Mouse (Mus musculus) forebrain, embryonic 10.5 days (tissue): ENCODE measurements at regions not wholly inside any gene's neighbourhood (a gene's known extent, or its start where the extent isn't known, plus 50 kb on each side); places are given as distances from the start of the nearest gene placed in this dataset.

Experiments
- DNase-seq: peaks from one replicate; pipeline ENCODE4 v3.0.0-alpha.2; 2017; ENCODE audit warnings: low spot score; ENCODE audit errors: extremely low spot score
- H3K27ac ChIP-seq: fragments of 300-500 bp; sonication (generic); 2 replicates; pipeline ENCODE4 v1.5.1; 2016; ENCODE audit warnings: mild to moderate bottlenecking
- H3K27me3 ChIP-seq: fragments of 300-500 bp; sonication (generic); 2 replicates; pipeline ENCODE4 v1.6.1; 2016; ENCODE audit warnings: mild to moderate bottlenecking; ENCODE audit not compliant: poor library complexity, severe bottlenecking
- H3K36me3 ChIP-seq: fragments of 300-500 bp; sonication (generic); replicated peaks from 2 replicates; pipeline ENCODE4 v1.6.1; 2016; ENCODE audit warnings: mild to moderate bottlenecking, moderate library complexity
- H3K4me1 ChIP-seq: fragments of 300-500 bp; sonication (generic); 2 replicates; pipeline ENCODE4 v1.6.1; 2016
- H3K4me3 ChIP-seq: fragments of 300-500 bp; sonication (generic); 2 replicates; pipeline ENCODE4 v1.5.1; 2016; ENCODE audit warnings: mild to moderate bottlenecking, moderate library complexity
- H3K9me3 ChIP-seq: fragments of 300-500 bp; sonication (generic); 2 replicates; pipeline ENCODE4 v1.6.1; 2016; ENCODE audit warnings: mild to moderate bottlenecking, moderate library complexity
- WGBS: fragments of 180-500 bp; shearing (Covaris S2); methylation state at CpG from one replicate; pipeline ENCODE4 v1.1.7; 2016; 5-methylcytosine and 5-hydroxymethylcytosine counted together

DNA sequence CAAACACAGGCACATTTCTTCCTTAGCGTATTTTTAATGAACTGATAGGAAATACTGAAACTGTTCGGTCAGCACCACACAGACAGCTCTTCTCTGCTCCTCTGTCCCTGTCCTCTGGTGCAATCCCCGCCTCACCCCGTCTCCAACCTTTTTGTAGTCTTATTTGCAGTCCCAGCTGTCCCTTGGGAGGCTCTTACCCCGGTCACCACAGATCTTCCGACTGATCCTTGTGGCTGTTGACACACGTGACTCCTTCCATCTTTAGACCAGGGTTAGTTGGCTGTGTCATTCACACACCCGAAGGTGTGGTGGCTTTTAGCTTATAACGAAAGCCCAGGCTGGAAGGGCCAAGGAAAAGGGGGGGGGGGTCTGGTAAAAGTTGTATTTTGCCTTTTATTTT is 56.4 kb downstream of the Cyp26a1 start:
- 89% methylated on average over 9 of the region's 9 CpGs for WGBS
- Histone ChIP-seq H3K27ac (no peak overlapping the region), H3K4me1 (peaks cover 7% of the 10 kb centered on the region), H3K36me3 (no peaks in the 10 kb centered on the region), H3K9me3 (peaks cover 8% of the 10 kb centered on the region; the same call in 1 of the 2 replicates), H3K4me3 (no peak overlapping the region), H3K27me3 (no peaks in the 10 kb centered on the region)
- no peak for DNase-seq

DNA sequence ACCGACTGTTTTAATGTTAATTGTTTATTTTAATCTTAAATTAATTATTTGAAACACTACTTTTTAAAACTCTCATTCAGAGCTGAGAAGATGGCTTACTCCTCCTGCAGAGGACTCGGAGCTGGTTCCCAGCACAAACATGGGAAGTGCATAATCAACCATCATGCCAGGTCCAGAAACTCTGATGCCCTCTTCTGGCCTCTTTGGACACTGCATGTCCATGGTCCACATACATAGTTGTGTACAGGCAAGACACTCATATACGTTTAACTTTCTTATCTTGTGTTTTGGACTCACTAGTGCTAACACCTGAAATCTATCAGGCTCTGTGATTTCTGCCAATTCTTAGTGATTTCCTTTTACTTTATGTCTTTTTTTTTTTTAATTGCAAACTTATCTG is 57.8 kb downstream of the Cyp26a1 start:
- no peak for DNase-seq
- H3K4me1 ChIP-seq: peaks cover 7% of the 10 kb centered on the region
- H3K9me3 ChIP-seq: peaks cover 8% of the 10 kb centered on the region; the same call in 1 of the 2 replicates
- H3K27me3 ChIP-seq: no peaks in the 10 kb centered on the region
- H3K4me3 ChIP-seq: no peak overlapping the region
- H3K27ac ChIP-seq: no peak overlapping the region
- H3K36me3 ChIP-seq: no peaks in the 10 kb centered on the region
- WGBS: 87% methylated on average over 3 of the region's 3 CpGs

DNA sequence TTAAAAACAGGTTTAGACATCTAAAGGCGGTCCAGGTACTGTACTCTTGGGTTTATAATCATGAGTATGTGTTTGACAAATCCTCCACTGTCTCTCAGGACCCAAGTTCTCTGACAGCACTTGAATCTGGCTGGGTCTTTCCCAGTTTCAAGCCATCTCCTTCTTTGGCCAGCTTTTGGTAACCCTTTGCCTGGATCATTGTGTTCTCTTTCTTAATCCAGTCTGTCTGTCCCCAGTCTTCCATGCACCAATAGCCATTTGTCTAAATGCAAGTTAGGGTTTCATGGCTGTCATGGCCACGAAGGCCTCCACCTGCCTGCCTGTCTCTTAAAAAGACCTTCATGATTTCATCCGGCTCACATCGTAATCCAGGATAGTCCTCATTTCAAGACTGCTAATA is 71.8 kb downstream of the Cyp26a1 start:
- H3K27me3 ChIP-seq: no peaks in the 10 kb centered on the region
- peaks cover 3% of the 10 kb centered on the region; the same call in 1 of the 2 replicates for H3K9me3 ChIP-seq
- DNase-seq: no peak
- 0 out of 2 replicates have a peak, but pooled peaks cover 5% of the 10 kb centered on the region for H3K4me1 ChIP-seq
- no peak overlapping the region for H3K27ac ChIP-seq
- no peaks in the 10 kb centered on the region for H3K36me3 ChIP-seq
- H3K4me3 ChIP-seq: no peak overlapping the region
- WGBS: 93% methylated on average over 4 of the region's 4 CpGs

DNA sequence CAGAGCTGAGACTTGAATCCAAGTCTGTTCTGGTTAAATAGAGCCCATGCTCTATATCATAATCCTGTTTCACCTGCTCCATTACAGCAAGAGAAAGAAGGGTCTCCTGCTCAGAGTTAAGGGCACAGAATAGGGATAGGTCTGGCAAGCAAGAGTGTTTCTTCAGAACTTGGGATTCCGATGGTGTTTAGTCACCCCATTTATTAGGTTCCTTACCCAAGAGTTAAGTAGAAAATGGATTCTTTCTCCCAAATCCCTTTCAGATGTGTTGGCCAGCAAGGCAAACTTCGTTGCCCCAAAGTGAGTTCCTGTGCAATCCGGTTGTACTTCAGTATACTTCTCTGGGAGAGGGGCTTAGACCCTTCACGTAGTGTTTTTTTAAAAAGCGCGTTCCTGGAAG is 74.4 kb downstream of the Cyp26a1 start:
- no peak for DNase-seq
- Histone ChIP-seq H3K27ac (no peak overlapping the region), H3K4me3 (no peak overlapping the region), H3K36me3 (no peaks in the 10 kb centered on the region), H3K4me1 (0 out of 2 replicates have a peak, but pooled peaks cover 5% of the 10 kb centered on the region), H3K27me3 (no peaks in the 10 kb centered on the region), H3K9me3 (no peaks in the 10 kb centered on the region)
- WGBS: 93% methylated on average over 6 of the region's 6 CpGs

DNA sequence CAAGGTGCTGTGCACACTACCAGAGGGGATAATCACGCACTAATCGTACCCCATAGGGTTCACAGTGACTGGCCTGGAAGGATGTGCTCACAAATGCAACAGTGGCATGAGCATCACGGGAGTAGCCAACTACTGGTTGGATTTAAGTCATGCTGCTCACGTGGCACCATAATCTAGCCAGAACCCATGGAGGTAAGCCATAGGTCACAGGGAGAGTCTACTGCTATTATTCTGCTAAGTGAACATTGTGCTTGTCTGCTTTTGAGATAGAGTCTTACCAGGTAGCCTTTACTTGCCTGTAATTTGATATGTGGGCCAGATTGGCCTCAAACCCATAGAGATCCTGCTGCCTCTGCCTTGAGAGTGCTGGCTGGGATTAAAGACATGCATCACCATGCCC is 77.0 kb downstream of the Cyp26a1 start:
- Histone ChIP-seq H3K27me3 (no peaks in the 10 kb centered on the region), H3K4me3 (no peak overlapping the region), H3K36me3 (no peaks in the 10 kb centered on the region), H3K27ac (no peak overlapping the region), H3K9me3 (no peaks in the 10 kb centered on the region), H3K4me1 (peaks cover 9% of the 10 kb centered on the region; the same call in 1 of the 2 replicates)
- no peak for DNase-seq
- 96% methylated on average over 4 of the region's 4 CpGs for WGBS

DNA sequence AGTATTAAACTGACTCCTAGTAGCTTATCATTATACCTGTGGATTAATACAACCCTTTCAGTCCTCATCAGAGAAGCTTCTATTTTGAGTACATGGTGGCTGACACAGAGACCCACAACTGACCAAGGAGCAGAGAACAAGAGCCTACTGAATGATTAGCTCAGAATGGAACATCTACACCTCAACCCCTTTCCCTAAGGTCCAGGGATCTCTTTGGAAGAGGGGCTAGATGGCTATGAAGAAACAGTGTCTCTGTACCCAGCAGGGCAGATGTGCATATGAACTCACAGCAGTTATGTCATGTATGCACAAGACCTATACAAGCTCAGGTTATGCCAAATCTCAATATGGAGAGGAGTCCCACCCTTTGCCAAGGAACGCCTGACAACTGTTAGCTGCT is 77.4 kb downstream of the Cyp26a1 start:
- DNase-seq: no peak
- peaks cover 9% of the 10 kb centered on the region; the same call in 1 of the 2 replicates for H3K4me1 ChIP-seq
- no peaks in the 10 kb centered on the region for H3K36me3 ChIP-seq
- H3K4me3 ChIP-seq: no peak overlapping the region
- no peaks in the 10 kb centered on the region for H3K9me3 ChIP-seq
- H3K27me3 ChIP-seq: no peaks in the 10 kb centered on the region
- WGBS: 92% methylated on average over 1 of the region's 1 CpGs
- no peak overlapping the region for H3K27ac ChIP-seq

DNA sequence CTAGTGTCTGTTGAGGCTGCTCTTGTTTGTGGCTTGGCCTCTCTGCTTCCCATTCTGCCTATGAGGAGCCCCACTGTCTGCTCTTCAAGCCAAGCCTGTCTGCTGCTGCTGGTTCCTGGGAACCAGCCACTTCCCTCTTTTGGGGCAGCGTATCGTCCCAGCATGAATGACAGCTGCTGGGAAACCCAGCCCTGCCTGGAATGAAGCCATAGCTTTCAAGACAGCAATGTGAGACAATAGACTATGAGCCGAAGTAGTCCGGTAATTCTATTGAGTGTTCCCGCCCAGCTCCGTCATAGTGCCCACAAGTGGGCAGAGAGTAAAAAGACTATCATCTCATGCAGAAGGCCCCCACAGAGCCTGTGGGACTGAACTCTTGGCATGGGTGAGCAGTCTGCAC is 80.4 kb downstream of the Cyp26a1 start:
- WGBS: 73% methylated on average over 6 of the region's 6 CpGs
- Histone ChIP-seq H3K27me3 (no peaks in the 10 kb centered on the region), H3K27ac (no peak overlapping the region), H3K4me3 (no peak overlapping the region), H3K4me1 (peaks cover 4% of the 10 kb centered on the region; the same call in 1 of the 2 replicates), H3K9me3 (no peaks in the 10 kb centered on the region), H3K36me3 (no peaks in the 10 kb centered on the region)
- no peak for DNase-seq

DNA sequence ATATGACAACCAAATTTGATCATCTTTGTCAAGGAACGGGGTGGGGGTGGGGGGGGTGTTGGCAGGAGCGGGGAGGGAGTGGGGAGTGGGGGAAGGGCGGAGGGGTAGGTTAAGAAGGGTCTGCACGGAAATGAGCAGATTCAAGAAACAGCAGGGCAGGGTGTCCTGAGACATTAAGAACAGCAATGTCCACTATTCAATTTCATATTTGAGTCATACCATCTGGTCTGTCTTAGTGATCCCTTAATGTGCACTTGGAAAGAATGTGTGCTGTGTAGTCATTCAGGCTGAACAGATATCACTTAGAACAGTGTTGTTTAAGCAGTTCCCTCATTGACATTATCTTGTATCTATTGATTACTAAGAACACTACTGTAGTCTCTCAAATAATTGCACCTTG is 81.0 kb downstream of the Cyp26a1 start:
- no peaks in the 10 kb centered on the region for H3K36me3 ChIP-seq
- WGBS: 84% methylated on average over 4 of the region's 4 CpGs
- H3K4me3 ChIP-seq: no peak overlapping the region
- no peak overlapping the region for H3K27ac ChIP-seq
- no peak for DNase-seq
- H3K9me3 ChIP-seq: no peaks in the 10 kb centered on the region
- peaks cover 4% of the 10 kb centered on the region; the same call in 1 of the 2 replicates for H3K4me1 ChIP-seq
- H3K27me3 ChIP-seq: no peaks in the 10 kb centered on the region

DNA sequence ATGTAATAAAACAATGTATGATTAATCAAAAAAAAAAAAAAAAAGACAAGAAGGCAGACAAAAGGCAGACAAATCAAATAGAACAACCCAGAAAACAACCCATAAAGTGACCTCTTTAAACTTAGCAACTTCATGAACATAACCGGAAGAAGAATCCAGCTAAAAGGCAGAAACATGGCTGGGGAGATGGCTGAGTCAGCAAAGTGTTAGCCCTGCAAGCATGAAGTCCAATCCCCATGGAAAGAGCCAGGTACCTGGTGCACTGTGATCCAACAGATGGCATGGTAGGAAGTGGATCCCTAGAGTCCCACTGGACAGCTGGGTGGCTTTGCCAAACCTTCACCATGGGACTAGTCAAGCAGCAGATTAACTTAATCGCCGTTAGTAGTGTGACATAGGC is 90.9 kb downstream of the Cyp26a1 start:
- Histone ChIP-seq H3K4me1 (peaks cover 30% of the 10 kb centered on the region), H3K27ac (no peak overlapping the region), H3K27me3 (peaks cover 51% of the 10 kb centered on the region), H3K36me3 (no peaks in the 10 kb centered on the region), H3K9me3 (no peaks in the 10 kb centered on the region), H3K4me3 (no peak overlapping the region)
- no peak for DNase-seq
- 90% methylated on average over 3 of the region's 3 CpGs for WGBS

DNA sequence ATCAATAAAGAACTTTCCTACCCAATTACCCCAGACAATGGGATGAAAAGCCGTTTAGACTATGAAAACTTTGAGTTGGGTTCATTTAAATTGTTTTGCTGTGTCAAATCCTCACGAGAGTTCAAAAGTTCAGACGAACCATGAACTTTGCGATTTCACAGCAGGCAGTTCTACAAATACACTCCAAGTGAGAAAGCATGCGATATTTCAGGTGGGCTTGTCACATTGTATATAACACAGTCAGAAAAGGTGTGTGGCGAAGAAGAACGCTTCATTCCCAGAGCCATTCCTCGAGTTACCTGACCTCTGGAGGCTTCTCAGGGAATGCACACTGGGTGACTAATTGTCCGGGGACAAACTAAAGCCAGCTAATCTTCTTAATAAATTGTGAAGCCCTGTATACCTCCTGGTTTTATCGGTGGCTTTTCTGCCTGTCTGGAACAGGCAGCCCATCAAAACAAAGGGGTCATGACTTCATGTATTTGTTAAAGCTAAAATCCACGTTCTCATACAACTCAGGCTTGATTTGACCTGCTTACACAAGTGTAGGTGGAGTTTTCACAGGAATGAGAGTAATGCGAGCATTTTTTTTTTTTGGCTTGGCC is 92.1 kb downstream of the Cyp26a1 start:
- H3K27ac ChIP-seq: peak overlapping the region; percentile 61; the same call in 1 of the 2 replicates
- no peak overlapping the region for H3K4me3 ChIP-seq
- no peaks in the 10 kb centered on the region for H3K36me3 ChIP-seq
- H3K4me1 ChIP-seq: peaks cover 30% of the 10 kb centered on the region
- DNase-seq: no peak
- no peaks in the 10 kb centered on the region for H3K9me3 ChIP-seq
- peaks cover 58% of the 10 kb centered on the region for H3K27me3 ChIP-seq
- 24% methylated on average over 12 of the region's 12 CpGs for WGBS

DNA sequence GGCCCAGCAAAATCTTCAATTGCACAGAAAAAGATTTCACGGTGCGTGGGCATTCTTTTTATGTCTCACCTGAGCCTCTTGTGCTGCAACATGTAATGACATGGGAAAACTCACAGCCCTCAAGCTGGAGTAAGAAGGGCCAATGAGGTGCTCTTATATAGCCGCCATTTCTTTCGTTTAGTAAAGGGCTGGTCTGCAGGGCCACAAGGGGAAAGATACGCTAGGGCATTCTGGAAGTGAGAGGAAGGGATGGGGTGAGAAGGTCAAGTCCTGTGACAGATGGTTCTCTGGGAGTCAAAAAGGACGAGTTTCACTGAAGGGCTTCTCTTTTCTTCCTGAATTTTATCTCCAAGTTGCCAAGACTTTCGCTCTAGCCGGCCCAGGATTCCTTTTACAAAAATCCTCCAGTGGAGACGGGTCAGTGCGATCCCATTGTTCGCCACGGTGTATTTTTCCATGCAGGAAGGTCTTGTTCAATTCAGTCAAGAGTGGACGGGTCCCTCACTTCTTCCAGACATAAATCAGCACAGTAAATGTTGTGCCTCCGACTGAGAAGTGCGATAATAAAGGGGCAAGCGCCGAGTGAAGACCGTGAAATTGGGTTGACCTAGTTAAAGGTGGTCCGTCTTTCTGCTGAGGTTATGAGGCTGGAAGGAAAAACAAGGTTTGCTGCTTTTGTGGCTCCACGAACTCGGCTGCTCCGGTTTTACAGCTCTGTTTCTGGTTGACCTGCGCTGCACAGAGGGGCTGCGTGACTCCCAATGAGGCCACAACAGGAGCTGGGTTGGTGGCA is 92.9 kb downstream of the Cyp26a1 start:
- WGBS: 35% methylated on average over 24 of the region's 24 CpGs
- DNase-seq: peak; percentile 24

DNA sequence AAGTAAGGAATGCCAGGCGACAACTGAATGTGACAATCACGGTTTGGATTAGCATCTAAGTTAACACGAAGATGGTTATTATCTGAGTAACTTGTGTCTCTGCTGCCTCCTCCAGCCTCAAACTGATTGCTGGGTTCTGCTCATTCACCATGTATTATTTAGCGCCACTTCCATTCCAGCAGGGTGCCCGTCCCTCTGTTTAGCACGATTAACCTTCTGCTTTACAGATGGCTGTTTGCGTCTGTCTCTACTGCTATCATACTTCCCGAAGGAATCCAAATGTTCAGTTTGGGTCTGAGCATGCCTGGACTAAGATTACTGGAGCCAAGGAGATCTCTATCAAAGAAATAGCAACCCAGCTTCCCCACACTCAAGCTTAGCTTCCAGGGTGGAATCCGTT is 95.6 kb downstream of the Cyp26a1 start:
- Histone ChIP-seq H3K4me1 (peaks cover 30% of the 10 kb centered on the region), H3K9me3 (no peaks in the 10 kb centered on the region), H3K4me3 (no peak overlapping the region), H3K27me3 (peaks cover 51% of the 10 kb centered on the region), H3K27ac (no peak overlapping the region), H3K36me3 (no peaks in the 10 kb centered on the region)
- WGBS: 92% methylated on average over 9 of the region's 9 CpGs
- no peak for DNase-seq

More for the DNA sequence above, 92.9 kb downstream of the Cyp26a1 start:
- Histone ChIP-seq H3K9me3 (no peaks in the 10 kb centered on the region), H3K27me3 (peaks cover 58% of the 10 kb centered on the region), H3K4me1 (peaks cover 30% of the 10 kb centered on the region), H3K36me3 (no peaks in the 10 kb centered on the region), H3K4me3 (peak overlapping the region; percentile 21; the same call in 1 of the 2 replicates), H3K27ac (peak overlapping the region; percentile 61)
